Mouse (Mus musculus): Measurements from ENCODE around the gene Atf4.
A peak's percentile ranks its signal among the peaks of the same experiment; 100 is the strongest.

Atf4 gene

DNA sequence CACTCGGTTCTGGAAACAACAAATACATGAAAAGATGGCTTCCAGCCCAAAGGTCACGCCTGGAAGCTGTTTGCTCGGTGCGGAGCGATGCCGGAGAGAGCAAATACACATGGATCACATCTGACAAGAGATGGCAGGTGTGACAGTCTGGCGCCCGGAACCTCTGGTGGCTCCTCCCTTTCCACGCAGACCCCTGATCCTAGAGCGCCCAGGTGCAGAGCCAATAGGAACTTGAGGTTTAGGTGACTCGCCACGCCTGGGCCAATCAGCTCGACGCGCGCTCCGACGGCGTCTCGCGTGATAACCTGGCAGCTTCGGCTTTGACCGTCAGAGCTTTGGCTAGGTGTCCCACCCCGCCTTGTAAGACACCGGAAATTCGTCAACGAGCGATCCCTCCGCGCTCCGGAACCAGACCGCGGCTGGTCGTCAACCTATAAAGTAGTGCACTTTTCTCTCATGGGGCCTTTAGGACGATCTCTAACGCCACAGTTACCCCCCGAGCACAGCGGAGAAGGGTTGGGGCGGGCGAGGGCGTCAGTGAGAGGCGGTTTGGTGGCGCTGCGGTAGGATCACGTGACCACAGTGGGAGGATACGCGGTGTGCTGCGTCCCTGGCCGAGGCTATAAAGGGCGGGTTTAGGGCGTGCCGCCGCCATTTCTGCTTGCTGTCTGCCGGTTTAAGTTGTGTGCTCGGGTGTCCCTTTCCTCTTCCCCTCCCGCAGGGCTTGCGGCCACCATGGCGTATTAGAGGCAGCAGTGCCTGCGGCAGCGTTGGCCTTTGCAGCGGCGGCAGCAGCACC lies at the start of gene Atf4:
Gene Atf4 (plus strand): TSS at position 338 of the 799 bp plus-strand sequence.
- peak; percentile 97 for DNase-seq (ENCODE audit: low spot score)

DNA sequence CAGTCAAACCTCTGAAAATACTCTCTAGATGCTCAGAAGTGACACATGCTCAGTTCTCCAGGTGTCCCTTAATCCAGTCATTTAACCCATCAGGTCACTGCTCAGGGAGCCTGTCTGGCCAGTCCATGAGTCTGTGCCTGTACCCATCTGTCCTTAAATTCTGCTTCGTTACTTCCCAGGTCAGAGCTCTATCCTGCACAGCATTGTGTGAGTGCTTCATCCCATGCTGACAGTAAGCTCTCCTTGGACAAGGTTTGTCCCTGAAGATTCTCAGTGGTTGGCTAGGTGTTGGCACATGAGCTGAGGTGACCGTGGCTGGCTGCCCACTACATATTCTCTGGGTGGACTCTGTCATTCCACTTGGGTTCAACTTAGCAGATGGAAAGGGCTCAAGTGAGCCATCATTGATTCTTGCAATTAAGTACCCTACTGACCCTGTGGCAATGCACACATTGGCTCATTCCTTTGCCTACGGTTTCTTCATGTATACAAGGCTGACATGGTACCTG lies 48.9 kb upstream of the Atf4 start:
- DNase-seq (ENCODE audit: low spot score) = no peak

DNA sequence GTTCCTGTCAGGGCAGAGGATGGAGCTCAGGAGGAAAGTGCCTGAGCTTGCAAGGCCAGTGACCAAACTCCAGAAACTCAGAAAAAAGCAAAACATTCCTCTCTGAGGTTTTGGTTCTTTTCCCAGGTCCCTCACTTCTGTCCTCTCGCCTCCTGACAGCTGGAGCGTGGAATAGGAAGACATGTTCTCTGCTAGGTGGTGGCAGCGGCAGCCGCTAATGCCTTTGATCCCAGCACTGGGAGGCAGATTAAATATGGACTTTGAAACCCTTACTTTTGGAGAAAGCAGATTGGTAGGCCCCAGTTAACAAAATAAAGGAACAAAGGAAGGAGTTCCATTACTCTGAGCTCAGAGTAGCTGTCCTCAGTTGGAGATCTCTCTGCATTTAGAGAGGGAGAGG lies 46.5 kb upstream of the Atf4 start:
- DNase-seq (ENCODE audit: low spot score) = no peak

DNA sequence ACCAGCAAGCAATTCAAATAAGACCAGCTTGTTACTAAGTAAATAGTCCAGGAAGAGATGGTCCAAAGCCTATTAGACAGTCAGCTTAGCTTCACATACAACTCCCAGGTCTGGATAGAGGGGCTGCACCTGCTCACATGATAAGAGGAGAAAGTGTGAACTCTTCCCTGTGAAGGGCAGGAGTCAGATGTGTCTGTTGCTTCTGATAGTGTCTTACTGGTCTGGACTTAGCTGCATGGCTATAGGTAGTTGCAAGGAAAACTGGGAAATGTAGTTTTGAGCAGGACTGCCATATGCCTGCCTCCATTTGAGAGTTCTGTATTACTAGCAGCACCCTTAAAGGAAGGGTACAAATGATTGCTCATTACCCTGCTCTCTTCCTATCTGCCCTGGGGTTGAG lies 41.3 kb upstream of the Atf4 start:
- no peak for DNase-seq (ENCODE audit: low spot score)

DNA sequence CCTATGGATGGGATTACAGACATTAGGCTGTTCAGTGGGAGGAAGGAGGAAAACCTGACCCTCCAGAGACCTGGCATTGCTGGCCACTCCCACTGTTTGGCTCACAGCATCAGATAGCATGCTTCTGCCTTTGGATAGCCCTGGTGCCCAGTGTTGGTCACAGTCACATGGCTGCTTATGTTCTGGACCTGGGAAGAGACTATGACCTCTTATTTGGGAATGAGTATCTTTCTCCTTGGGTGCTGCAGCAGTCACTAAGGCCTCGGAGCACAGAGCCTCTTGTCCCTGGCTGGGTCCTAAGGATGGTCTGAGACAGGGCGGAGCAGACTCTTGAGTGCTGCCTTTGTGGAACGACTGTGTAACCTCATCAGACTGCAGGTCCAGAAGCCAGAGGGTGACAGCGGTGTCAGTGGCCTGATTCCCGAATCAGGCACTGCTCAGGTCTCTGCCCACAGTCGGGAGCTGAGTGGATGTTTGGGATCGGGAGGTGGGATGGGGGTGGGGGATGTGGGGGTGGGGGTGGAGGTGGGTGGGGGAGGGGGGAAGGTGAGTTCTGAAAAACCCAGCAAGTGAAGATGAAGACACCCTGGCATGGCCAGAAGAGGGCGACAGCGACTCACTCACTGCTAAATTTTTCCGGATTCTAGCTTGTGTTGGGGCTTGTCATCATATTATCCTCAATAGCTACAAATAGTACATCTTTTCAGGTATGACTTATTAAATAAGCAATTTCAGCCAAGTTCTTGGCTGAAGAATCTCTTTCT lies 39.1 kb upstream of the Atf4 start:
- no peak for DNase-seq (ENCODE audit: low spot score)

DNA sequence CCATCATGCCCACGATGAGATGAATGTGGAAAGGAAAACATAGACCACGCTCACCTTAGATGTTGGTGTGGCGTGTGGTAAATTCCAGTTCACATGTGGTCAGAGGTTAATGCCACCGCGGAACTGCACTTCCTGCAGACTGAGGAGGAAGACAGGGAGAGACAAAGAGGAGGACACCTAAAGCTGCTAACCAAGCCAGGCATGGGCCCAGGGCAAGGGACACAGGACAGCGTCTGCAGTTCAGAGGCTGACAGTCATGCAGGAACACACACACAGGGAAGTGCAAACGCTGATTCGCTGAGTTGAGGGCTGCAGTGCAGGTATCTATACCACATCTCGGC lies 38.5 kb upstream of the Atf4 start:
- DNase-seq (ENCODE audit: low spot score) = no peak

DNA sequence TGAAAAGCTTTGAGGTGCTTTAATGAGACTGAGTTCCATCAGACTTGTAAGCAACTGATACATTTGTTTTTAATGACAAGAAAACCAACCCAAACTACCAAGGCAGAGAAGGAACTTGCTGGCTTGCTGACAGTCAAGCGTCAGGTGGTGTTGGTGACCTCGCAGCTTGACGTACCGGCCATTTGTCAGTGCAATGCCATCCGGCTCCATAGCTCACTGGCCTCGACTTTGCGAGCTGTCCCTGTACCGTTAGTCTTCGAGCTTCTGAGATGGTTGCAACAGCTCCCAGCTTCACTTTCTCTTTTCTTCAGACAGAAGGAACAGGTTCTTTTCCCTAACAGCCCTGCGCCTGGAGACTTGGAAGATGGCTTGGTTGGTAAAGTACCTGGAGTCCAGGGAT lies 37.5 kb upstream of the Atf4 start:
- DNase-seq (ENCODE audit: low spot score) = no peak

DNA sequence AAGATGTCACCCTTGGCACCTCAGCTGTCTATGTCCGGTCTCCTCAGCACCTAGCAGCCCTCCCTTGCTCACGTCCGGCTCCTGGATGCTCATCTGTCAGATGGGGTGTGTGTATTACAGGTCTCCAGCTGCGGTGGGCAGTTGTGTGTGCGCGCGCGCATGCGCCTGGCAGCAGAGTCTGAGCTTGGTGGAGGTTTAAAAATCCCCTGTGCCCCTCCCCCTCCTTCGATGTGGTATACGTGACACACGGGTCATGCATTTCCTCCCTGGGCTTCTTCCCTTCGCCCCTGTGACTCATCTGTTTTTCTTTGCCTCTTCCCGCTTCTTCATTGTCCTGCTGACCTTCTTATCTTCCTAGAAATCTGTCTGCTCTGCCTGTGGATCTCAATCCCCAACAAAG lies 35.8 kb upstream of the Atf4 start:
- DNase-seq (ENCODE audit: low spot score) = no peak

DNA sequence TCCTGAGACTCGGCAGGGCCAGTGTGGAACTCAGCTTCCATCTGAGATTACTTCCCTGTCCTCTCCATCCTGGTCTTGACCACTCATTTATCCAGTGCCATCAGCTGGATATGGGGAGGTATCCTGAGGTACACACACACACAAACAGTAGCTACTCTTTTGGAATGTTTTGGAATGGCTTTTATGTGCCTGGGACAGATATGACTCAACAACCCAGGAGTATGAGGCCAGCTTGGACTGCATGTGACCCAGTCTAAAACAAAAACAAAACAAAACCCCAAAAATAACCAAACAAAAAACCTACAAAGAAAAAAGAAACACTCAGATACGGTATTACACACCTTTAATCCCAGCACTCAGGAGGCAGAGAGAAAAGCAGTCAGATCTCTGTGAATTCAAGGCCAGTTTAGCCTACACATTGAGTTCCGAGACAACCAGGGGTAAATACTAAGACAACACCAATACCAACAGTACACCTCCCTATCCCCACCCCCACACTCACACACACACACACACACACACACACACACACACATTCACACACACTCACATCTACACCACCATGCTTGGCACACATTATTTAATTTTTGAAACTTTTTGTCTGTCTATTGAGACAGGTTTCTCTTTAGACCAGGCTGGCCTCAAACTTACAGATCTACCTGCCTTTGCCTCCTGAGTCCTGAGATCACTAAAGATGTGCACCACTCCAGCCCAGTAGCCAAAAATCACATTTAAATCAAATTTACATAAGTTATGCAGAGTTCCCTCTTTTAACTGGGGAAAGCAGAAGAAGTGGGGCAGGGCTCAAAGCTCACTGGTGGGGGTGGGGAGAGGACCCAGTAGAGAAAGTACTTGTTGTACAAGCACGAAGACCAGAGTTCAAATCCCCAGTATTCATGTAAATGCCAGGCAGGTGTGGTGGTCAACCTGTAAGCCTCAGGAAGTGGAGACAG lies 35.0 kb upstream of the Atf4 start:
- no peak for DNase-seq (ENCODE audit: low spot score)

DNA sequence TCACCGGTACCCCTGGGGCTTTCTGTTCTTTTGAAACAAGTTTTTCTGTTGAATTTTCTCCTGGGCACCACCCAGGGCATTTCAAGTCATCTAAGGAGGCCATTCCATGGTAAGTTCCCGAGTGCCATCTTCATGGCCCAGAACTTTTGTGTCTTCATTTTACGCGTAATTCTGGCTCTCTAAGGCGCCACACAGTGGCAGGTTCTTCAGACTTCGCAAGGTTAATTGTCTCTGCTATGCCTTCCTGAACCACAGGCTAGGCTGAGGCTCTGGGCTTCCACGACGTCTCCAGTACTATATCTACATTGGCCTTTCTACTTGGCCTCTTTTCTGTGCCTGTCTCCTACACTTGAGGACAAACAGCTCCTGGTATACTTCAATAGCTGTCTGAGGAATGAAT lies 34.0 kb upstream of the Atf4 start:
- DNase-seq (ENCODE audit: low spot score) = no peak

DNA sequence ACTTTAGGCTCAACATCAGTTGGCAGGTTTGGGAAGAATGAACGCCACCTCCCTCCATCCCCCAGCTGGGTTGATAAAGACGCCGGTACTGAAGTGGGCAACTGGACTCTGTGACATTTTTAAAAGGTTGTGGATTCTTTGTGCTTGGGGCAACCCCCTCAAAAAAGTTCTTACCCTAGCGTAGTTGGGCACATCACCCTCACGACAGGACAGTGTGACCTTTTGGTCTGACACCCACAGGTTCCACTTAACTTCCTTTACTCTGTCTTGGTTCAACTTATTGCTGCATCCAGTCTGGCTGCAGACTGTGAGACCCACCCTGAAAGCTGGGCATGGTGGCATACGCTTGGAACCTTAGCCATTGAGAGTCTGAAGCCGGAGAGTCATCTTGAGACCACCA lies 31.2 kb upstream of the Atf4 start:
- DNase-seq (ENCODE audit: low spot score) = no peak

DNA sequence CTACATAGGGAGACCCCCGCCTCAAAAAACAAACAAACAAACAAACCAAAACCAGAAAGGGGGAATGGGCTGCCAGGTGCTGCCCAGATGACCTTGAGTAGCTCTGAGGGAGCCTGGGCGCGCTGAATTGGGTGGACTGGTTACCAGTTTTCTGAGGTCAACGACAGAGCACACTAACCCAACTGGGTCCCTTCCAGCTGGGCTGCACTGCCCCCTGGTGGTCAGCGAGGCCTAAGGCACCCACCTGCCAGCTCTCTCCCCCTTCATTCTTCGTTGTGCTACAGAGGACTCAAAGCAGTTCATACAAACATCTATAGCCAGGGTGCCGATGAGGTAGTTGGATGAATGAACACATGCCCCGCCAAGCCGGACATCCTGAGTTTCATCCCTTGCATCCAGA lies 29.8 kb upstream of the Atf4 start:
- no peak for DNase-seq (ENCODE audit: low spot score)

DNA sequence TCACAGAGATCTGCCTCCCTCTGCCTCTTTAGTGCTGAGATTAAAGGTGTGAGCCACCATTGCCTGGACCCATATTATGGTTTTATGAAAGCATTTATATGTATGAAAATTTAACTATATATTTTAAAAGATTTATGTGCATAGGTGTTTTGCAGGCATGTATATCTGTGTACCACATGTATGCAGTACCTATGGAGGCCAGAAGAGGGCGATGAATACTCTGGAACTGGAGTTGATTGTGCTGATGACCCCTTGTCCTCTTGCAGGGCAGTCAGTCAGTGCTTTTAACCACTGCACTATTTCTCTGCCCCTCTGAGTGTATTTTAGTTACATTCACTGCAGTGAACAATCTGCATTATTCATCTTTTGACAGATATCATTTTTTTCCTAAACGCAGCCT lies 29.2 kb upstream of the Atf4 start:
- DNase-seq (ENCODE audit: low spot score) = no peak

DNA sequence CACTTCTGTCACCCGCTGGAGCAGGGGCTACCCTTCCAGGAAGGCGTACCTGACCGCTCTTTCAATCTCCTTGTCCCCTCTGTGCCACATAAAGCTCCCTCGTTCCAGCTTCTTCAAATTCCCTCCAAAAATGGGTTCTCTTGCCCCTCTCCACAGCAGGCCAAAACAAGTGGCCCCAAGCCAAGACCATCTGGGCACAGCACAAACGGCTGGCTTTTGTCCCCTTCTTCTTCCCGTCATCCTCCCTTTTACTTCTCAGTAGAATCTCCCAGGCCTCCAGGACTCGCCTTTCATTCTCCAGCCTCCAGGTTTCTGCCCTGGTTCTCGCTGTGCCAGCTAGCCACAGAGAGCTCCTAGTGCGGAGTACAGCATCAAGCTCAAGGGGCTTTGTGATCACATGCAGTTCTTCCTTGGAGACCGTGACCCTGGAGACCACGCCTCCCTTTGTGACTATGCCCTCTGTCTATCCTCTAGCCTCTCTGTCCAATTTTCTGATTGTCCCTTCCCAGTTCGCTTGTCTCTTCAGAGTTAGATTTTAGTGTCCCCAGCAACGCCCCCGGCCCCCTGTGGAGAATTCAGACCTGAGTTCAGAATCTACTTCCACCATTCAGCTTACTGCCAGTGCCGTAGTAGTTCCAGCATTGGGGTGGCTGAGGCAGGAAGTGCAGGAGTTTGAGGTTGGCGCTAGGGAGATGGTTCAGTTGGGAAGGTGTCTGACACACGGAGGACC lies 26.7 kb upstream of the Atf4 start:
- DNase-seq (ENCODE audit: low spot score) = no peak

DNA sequence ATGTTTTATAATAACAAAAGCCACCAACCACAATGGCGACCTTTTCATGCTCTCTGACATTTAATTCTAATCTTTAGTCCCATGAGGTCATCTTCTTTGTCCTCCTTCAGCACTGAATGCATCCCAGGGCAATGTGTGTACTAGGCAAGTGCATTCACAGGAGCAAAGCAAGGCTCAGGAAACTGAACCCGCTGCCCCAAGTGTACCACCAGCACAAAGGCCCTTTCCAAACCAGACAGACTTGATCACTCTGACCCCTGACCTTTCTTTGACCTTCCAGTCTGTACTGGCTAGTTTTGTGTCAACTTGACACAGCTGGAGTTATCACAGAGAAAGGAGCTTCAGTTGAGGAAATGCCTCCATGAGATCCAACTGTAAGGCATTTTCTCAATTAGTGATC lies 22.7 kb upstream of the Atf4 start:
- DNase-seq (ENCODE audit: low spot score) = no peak

DNA sequence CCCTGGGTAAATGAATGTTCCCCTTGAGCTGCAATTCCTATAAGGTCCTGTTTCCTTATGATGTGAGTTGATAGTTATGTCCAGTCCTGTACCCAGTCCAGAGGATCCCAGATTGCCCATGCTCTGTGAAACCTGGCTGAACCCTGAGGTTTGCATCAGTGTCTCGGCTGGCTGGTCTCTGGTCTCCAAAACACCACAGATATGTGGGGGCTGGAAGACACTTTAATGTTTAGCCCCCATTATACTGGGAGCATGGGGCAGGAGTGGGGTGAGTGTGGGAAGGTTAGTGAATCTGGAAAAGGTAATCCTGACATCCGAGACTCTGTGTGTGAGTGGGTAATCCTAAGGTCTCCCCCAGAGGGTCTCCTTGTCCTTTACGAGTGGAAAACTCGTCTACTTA lies 21.9 kb upstream of the Atf4 start:
- DNase-seq (ENCODE audit: low spot score) = no peak

DNA sequence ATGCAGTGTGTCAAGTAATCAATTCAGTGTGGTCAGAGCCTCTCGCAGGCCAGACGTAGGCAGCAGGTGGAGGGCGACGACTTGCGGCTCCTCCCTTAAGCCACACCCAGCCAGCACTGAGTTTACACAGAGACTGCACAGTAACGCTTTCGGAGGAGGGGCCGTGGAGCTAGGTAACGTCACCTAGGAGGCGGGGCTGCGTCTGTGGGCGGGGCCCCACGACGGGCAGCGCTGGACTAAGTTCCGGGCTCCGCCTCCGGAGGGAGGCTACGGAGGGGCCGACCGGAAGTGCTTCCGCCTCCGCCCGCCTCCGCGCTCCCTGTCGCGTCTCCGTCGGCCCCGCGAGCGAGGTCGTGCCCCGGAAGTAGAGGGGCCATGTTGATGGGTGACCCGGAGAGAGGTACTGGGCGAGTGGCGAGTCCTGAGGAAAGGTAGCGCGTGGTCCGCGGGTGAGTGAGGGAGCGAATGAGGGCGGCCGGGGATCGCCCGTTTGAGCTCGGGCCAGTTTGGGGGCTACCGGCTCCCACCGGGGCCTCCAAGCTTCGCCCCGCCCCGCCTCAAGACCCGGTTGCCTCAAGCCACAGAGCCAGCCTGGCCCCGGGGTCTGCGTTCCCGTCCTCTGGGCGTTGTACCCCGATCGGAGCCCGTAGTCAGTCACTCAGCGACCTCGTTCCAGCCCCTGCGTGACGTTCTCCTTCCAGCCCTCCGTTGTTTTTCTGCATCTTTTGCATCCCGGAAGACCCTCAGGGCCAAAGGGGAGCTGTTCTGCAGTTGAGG lies 21.1 kb upstream of the Atf4 start, which contains the start of gene Mief1:
Gene Mief1 (plus strand): TSS at position 286 of the 777 bp plus-strand sequence.
- peak; percentile 96 for DNase-seq (ENCODE audit: low spot score)

DNA sequence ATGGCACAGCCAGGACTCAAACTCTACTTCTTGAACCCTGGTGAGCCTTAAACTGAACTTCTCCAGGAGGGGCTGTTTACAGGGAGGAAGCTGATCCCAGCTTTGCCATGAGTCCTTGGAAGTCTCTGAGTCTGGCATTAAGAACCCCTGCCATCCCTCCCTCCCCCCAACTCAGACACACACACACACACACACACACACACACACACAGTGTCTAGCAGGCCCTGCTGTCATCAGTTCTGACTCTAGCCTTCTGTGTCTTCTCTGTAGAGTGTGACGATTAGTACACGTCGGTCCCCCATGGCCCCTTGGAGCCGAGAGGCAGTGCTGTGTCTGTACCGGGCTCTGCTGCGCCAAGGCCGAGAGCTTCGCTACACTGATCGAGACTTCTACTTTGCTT lies 19.4 kb upstream of the Atf4 start, which contains the start of gene AC140267.1:
Gene AC140267.1 (plus strand): TSS at position 301 of the 400 bp plus-strand sequence.
- DNase-seq (ENCODE audit: low spot score) = no peak

DNA sequence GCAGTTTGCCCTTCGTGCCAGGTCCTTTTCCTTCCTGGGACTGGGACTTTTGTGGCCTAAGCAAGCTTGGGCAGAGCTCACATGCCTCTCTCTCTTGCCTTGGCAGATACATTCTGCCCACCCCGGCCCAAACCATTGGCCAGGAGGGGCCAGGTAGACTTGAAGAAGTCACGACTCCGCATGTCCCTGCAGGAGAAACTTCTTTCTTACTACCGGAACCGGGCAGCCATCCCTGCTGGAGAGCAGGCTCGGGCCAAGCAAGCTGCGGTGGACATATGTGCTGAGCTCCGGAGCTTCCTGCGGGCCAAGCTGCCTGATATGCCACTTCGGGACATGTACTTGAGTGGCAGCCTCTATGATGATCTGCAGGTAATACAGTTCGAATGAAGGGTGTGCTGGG lies 6.8 kb upstream of the Atf4 start:
- no peak for DNase-seq (ENCODE audit: low spot score)

DNA sequence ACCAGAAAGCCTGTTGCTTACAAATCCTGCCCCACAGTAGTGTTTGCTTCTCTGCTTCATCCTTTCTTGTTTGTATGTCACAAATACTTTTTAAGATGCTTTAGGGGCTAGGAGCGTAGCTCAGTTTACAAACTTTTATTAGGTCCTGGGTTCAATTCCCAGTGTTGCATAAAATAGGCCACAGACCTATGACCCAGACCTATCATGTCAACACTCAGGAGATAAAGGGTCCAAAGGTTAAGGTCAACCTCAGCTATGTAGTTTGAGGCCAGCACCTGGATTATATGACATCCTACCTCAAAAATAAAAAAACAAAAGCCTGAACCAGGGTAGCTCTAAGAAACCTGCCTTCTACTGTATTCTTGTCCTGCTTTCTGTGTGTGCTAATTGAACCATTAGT lies 6.4 kb upstream of the Atf4 start:
- no peak for DNase-seq (ENCODE audit: low spot score)

DNA sequence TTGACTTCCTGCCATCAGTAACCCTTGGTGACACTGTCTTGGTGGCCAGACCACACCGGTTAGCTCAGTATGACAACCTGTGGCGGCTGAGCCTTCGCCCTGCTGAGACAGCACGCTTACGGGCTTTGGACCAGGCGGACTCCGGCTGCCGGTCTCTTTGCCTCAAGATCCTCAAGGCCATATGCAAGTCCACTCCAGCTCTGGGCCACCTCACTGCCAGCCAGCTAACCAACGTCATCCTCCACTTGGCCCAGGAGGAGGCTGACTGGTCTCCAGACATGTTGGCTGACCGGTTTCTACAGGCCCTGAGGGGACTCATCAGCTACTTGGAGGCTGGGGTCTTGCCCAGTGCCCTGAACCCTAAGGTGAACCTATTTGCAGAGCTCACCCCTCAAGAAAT lies 5.3 kb upstream of the Atf4 start:
- no peak for DNase-seq (ENCODE audit: low spot score)
